Mouse (Mus musculus) layer of hippocampus, postnatal 14 days (tissue): Measurements from ENCODE around the gene Smc5. TPM values are rescaled to one million over a fixed set of nuclear protein-coding genes. Genes with fewer than 3 reads are reported as not detected.

Experiments used
- total RNA-seq, 2 experiments: library from RNA; stranded (reverse); gene quantifications; 2 replicates each; pipeline ENCODE4 v1.2.3; 2021

Gene Smc5
- total RNA-seq, 2 experiments from 2014 or later: 34.3 to 40.1 TPM

Other genes with a start within 250 kb of the Smc5 start
- 100 to 1,000 TPM; 185 to 203 TPM for gene Klf9, start 132.7 kb downstream of the Smc5 start, total RNA-seq
- gene Mamdc2, start 174.5 kb upstream of the Smc5 start, total RNA-seq: 1 to 10 TPM; 1.3 to 2.3 TPM